Mouse (Mus musculus): Measurements from ENCODE around the gene Scamp1.

DNA sequence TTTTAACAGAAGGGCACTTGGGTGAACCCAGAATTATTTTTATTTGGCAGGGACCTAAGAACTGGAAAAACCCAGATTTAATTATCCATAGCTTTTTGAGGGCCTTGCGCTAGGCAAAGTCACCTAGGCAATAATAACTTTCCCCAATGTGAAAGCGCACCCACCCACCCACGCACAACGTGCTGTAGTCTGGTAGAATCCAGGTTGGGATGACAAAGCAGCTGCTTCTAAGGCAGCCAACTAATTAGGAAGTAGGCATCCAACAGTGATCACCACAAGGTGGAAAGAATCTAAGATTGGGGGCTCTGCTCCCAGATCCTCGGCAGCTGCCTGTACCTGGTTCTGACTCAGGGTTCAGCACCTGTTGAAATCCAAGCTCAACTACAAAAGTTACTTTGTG is 538 bp upstream of the Scamp1 start:
- TF ChIP-seq CTCF (IDR thresholded peaks at IDR 0.05; ENCODE audit: insufficient read depth, low read depth, low read length) (no peak), POLR2A (IDR thresholded peaks at IDR 0.05; ENCODE audit: insufficient read depth, low read depth, low read length) (no peak)

All from olfactory bulb, adult 2 months (tissue).